Mouse (Mus musculus): ENCODE results near the gene Srsf11.

The Srsf11 gene

DNA sequence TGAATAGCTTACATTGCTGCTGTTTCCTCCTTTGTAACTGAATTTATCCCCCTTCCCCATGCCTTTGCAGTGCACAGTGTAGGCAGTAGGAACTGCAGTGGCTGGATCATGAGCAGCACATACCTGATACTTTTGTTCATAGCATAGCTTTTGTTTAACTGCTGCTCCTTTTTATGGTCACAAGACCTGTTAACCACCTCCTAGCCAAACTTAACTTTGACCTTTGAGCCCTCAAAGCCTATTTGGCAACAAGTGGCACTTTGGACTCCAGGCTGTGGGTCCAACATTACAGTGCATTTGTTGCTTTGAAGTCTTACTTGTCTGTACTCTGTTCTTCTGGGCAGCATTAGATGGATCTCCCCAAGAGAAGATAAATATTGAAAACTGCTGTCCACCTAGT lies 43.1 kb downstream of the Srsf11 start:
- no peak for DNase-seq (ENCODE audit: low read depth, low spot score)

DNA sequence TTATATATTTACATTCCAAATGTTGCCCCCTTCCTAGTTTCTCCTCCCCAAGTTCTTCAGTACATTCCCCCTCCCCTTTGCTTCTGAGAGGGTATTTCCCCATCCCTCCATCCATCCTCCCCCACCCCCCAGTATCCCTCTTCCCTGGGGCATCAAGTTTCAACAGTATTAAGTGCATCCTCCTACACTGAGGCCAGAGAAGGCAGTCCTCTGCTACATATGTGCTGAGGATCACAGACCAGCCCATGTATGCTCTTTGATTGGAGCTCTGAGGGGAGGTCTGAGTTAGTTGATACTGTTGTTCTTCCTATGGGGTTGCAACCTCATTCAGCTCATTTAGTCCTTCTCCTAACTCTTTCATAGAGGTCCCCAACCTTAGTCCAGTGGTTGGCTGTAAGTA lies 56.8 kb downstream of the Srsf11 start:
- DNase-seq (ENCODE audit: low read depth, low spot score) = no peak

GRCm38 (mm10) chr3:157973236-157973635 lies 63.2 kb downstream of the Srsf11 start:
- peak; percentile 51 for DNase-seq (ENCODE audit: low read depth, low spot score)

DNA sequence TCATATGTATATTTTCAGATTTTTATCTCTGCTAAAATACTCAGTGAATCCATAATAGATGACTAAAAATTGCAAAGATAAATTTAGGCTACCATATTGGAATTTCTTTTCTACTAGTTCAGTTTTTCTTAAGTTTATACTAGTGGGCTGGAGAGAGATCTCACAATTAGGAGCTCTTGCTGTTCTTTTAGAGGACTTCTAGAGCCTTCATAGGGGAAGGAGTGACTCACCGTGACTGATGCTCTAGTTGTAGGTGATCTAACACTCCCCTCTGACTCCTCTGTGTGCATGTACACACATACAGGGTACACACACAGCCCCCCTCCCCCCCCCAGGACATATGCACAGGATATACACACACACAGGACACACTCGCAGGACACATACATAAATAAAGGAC lies 65.3 kb downstream of the Srsf11 start:
- no peak for DNase-seq (ENCODE audit: low read depth, low spot score)

Measured in ZHBTc4 (cell line).